Mouse (Mus musculus) urinary bladder, postnatal 14 days (tissue): Measurements from ENCODE around the gene Vmn1r235.
"Not testable (repeated sequence)": the region's sequence is repeated elsewhere in the genome, so short reads cannot be mapped to it uniquely, and the experiment has no call there.

Source experiments
- DNase-seq: peaks from one replicate; pipeline ENCODE4 v3.0.0; 2021; ENCODE audit warnings: low spot score

Gene Vmn1r235

GRCm38 (mm10) chr17:21256111-21256510 lies at the start of gene Vmn1r235:
TSS of gene Vmn1r235 (plus strand) at chr17:21256411.
- no peak for DNase-seq

GRCm38 (mm10) chr17:21211081-21211480 lies 45.1 kb upstream of the Vmn1r235 start:
- DNase-seq, result not testable (repeated sequence)

GRCm38 (mm10) chr17:21225787-21226186 lies 30.4 kb upstream of the Vmn1r235 start, which contains the start of gene Vmn1r234:
TSS of gene Vmn1r234 (plus strand) at chr17:21226087.
- DNase-seq, result no peak

GRCm38 (mm10) chr17:21231654-21232053 lies 24.6 kb upstream of the Vmn1r235 start:
- DNase-seq, result peak; percentile 46

- peak; percentile 7 for DNase-seq
Observed at GRCm38 (mm10) chr17:21272103-21272502, 15.9 kb downstream of the Vmn1r235 start.

GRCm38 (mm10) chr17:21282642-21283041 lies 26.4 kb downstream of the Vmn1r235 start, which contains the start of gene Vmn1r236:
TSS of gene Vmn1r236 (plus strand) at chr17:21282942.
- no peak for DNase-seq

- DNase-seq, result no peak
Observed at GRCm38 (mm10) chr17:21284395-21284794, 28.2 kb downstream of the Vmn1r235 start.

GRCm38 (mm10) chr17:21289695-21290094 lies 33.5 kb downstream of the Vmn1r235 start:
- no peak for DNase-seq

GRCm38 (mm10) chr17:21311565-21311964 lies 55.4 kb downstream of the Vmn1r235 start, which contains the start of gene Vmn1r237:
TSS of gene Vmn1r237 (plus strand) at chr17:21311865.
- DNase-seq, result no peak
